Mouse (Mus musculus) embryonic facial prominence, embryonic 15.5 days (tissue): Measurements from ENCODE around the gene Tns4. TPM values are rescaled to one million over a fixed set of nuclear protein-coding genes. Genes with fewer than 3 reads are reported as not detected.

Experiments
- ATAC-seq: fragments of 200-750 bp; cut with Nextera tagmentation; 2 replicates; pipeline ENCODE4 v1.8.0; 2017; ENCODE audit warnings: low read depth, moderate TSS enrichment; ENCODE audit not compliant: insufficient number of reproducible peaks, low FRiP score, low TSS enrichment
- H3K27ac ChIP-seq: fragments of 300-500 bp; sonication (generic); replicated peaks from 2 replicates; pipeline ENCODE4 v1.5.1; 2015; ENCODE audit warnings: mild to moderate bottlenecking, inconsistent platforms
- H3K27me3 ChIP-seq: fragments of 300-500 bp; sonication (generic); 2 replicates; pipeline ENCODE4 v1.6.1; 2015; ENCODE audit warnings: inconsistent platforms
- H3K36me3 ChIP-seq: fragments of 300-500 bp; sonication (generic); 2 replicates; pipeline ENCODE4 v1.6.1; 2015; ENCODE audit warnings: mild to moderate bottlenecking, inconsistent platforms
- H3K4me1 ChIP-seq: fragments of 300-500 bp; sonication (generic); 2 replicates; pipeline ENCODE4 v1.6.1; 2015; ENCODE audit warnings: inconsistent platforms
- H3K4me2 ChIP-seq: fragments of 300-500 bp; sonication (generic); replicated peaks from 2 replicates; pipeline ENCODE4 v1.6.1; 2015; ENCODE audit warnings: mild to moderate bottlenecking, inconsistent platforms
- H3K4me3 ChIP-seq: fragments of 300-500 bp; sonication (generic); replicated peaks from 2 replicates; pipeline ENCODE4 v1.5.1; 2015; ENCODE audit warnings: mild to moderate bottlenecking, inconsistent platforms
- H3K9ac ChIP-seq: fragments of 300-500 bp; sonication (generic); 2 replicates; pipeline ENCODE4 v1.6.1; 2015; ENCODE audit warnings: inconsistent platforms
- H3K9me3 ChIP-seq: fragments of 300-500 bp; sonication (generic); replicated peaks from 2 replicates; pipeline ENCODE4 v1.6.1; 2016; ENCODE audit warnings: inconsistent platforms
- WGBS: fragments of 180-500 bp; shearing (Covaris S2); methylation state at CpG from one replicate; pipeline ENCODE4 v1.1.7; 2015; 5-methylcytosine and 5-hydroxymethylcytosine counted together
- polyA plus RNA-seq: library from polyadenylated mRNA; unstranded; fragments of >200 nt; fragmentation: Nextera tagmentation; extraction: Ambion mirVana; gene quantifications from 2 replicates; pipeline ENCODE4 v1.2.1, GENCODE M21; 2015

Gene Tns4
- polyA plus RNA-seq, result 2.7 and 2.8 TPM in 2 replicates

DNA sequence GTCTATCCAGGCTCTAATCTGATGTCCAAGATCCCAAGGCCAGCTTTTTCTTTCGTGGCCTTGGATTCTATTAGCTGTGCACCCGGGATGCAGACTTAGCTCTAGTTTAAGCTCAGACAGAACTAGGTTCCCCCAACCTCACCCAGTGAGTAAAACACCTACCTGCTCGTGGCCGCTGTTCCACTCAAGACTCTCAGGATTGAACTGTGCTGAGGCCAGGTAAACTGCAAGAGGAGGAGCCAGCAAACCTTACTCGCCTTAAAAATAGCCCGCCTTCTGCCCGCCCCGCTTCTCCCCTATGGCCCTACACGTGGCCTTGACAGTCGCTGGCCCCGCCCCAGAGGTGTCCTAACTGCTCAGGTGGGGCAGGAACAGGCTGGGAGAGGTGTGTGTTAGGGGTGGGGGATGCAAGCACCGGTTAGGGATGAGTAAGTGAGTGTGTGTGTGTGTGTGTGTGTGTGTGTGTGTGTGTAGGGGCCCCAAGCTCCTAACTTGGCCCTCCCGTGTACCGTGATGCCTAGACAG, at the start of gene Tns4:
Gene Tns4, minus strand, starts transcription at position 230 of the 525 bp plus-strand sequence.
- WGBS, result 60% methylated on average over 14 of the region's 14 CpGs
- Histone ChIP-seq H3K4me3 (peak within 1 kb of the TSS; percentile 13; the same call in 1 of the 2 replicates), H3K27ac (peak within 1 kb of the TSS; percentile 0; the same call in 1 of the 2 replicates), H3K9ac (no peak within 1 kb of the TSS), H3K36me3 (no peaks in the 10 kb centered on the region), H3K9me3 (no peaks in the 10 kb centered on the region), H3K27me3 (no peaks in the 10 kb centered on the region), H3K4me2 (peak within 1 kb of the TSS; percentile 29), H3K4me1 (0 out of 2 replicates have a peak, but pooled peaks cover 6% of the 10 kb centered on the region)
- no peak for ATAC-seq

GRCm38 (mm10) chr11:99137385-99137784, 48.3 kb upstream of the Tns4 start:
- H3K9me3 ChIP-seq, result no peaks in the 10 kb centered on the region
- H3K4me2 ChIP-seq, result no peak overlapping the region
- no peak overlapping the region for H3K27ac ChIP-seq
- WGBS, result 68% methylated on average over 4 of the region's 4 CpGs
- H3K27me3 ChIP-seq, result no peaks in the 10 kb centered on the region
- H3K4me3 ChIP-seq, result no peak overlapping the region
- ATAC-seq, result no peak
- peaks cover 49% of the 10 kb centered on the region for H3K4me1 ChIP-seq
- H3K9ac ChIP-seq, result no peak overlapping the region
- H3K36me3 ChIP-seq, result no peaks in the 10 kb centered on the region

GRCm38 (mm10) chr11:99136961-99137360, 47.9 kb upstream of the Tns4 start:
- no peak overlapping the region for H3K27ac ChIP-seq
- WGBS, result 79% methylated on average over 4 of the region's 4 CpGs
- no peak overlapping the region for H3K9ac ChIP-seq

DNA sequence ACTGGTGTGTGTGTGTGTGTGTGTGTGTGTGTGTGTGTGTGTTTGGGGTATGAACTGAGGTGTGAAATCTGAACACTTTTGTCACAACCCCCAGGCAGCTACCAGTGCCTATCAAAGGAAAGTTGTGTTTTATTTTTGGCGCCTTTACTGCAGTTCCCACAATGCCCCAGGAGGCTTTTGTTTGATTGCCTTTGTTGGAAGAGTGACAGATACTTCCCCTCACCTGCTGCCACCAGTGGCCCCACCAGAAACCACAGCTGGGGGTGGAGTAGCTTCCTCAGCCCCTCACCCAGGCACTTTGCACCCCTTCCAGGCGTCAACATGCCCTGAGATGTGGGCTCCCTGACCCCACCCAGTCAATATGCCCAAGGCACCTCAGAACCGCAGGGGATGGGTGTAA, 47.3 kb upstream of the Tns4 start:
- Histone ChIP-seq H3K9ac (no peak overlapping the region), H3K9me3 (no peaks in the 10 kb centered on the region), H3K36me3 (no peaks in the 10 kb centered on the region), H3K27ac (no peak overlapping the region; the same call in 1 of the 2 replicates), H3K4me2 (no peak overlapping the region), H3K4me1 (peaks cover 49% of the 10 kb centered on the region), H3K4me3 (no peak overlapping the region), H3K27me3 (no peaks in the 10 kb centered on the region)
- 49% methylated on average over 3 of the region's 3 CpGs for WGBS
- no peak for ATAC-seq

More at GRCm38 (mm10) chr11:99136961-99137360, 47.9 kb upstream of the Tns4 start:
- Histone ChIP-seq H3K27me3 (no peaks in the 10 kb centered on the region), H3K4me2 (no peak overlapping the region), H3K4me3 (no peak overlapping the region), H3K4me1 (peaks cover 49% of the 10 kb centered on the region), H3K36me3 (no peaks in the 10 kb centered on the region), H3K9me3 (no peaks in the 10 kb centered on the region)
- ATAC-seq, result no peak

- H3K4me3 ChIP-seq, result no peak overlapping the region
- ATAC-seq, result no peak
- H3K27ac ChIP-seq, result peak overlapping the region; percentile 85
- peaks cover 50% of the 10 kb centered on the region for H3K4me1 ChIP-seq
- 58% methylated on average over 8 of the region's 8 CpGs for whole genome bisulfite sequencing
- H3K9me3 ChIP-seq, result no peaks in the 10 kb centered on the region
- no peaks in the 10 kb centered on the region for H3K36me3 ChIP-seq
- H3K4me2 ChIP-seq, result no peak overlapping the region
- H3K9ac ChIP-seq, result no peak overlapping the region
- no peaks in the 10 kb centered on the region for H3K27me3 ChIP-seq
Observed at GRCm38 (mm10) chr11:99135047-99135440, 45.9 kb upstream of the Tns4 start.

GRCm38 (mm10) chr11:99134266-99135046, 45.4 kb upstream of the Tns4 start:
- Histone ChIP-seq H3K27me3 (no peaks in the 10 kb centered on the region), H3K9ac (no peak overlapping the region), H3K4me3 (no peak overlapping the region), H3K36me3 (no peaks in the 10 kb centered on the region), H3K27ac (peak overlapping the region; percentile 85), H3K9me3 (no peaks in the 10 kb centered on the region), H3K4me1 (peaks cover 52% of the 10 kb centered on the region), H3K4me2 (no peak overlapping the region)
- no peak for ATAC-seq
- WGBS, result 26% methylated on average over 15 of the region's 15 CpGs

GRCm38 (mm10) chr11:99133285-99133897, 44.3 kb upstream of the Tns4 start:
- peak overlapping the region; percentile 85 for H3K27ac ChIP-seq

DNA sequence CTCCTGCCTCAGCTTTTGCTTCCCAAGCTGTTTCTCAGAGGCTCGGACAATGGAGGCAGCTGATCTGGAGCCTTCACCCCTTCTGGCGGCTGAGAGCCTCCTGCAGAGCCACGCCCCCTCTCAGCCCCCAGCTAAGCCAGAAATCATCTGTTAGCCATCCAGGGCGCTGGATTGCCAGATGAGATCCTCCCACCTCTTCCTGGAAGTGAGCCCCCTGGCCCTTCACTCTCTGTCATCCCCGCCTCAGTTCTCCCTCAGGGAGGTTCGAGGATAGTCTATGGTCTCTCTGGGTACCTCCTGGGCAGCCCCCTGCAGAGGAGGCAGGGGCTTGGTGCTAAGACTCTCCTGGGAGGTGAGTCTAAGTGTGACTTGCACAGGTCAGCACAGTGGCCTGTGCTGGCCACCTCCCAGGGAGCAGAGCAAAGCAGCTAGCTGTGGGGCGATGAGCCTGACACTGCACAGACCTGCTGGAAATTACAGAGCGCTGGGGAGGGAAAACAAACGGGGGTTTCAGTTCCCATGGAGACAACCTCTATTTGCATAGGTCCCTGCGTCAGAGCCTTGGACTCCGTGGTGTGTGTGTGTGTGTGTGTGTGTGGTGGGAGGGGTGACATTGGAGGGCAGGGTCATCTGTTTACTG, 43.1 kb upstream of the Tns4 start:
- peak; percentile 71 for ATAC-seq
- H3K4me2 ChIP-seq, result peak overlapping the region; percentile 37
- H3K36me3 ChIP-seq, result no peaks in the 10 kb centered on the region
- H3K4me3 ChIP-seq, result no peak overlapping the region
- peak overlapping the region; percentile 81 for H3K27ac ChIP-seq
- WGBS, result 6% methylated on average over 11 of the region's 11 CpGs
- peak overlapping the region; percentile 21; the same call in 1 of the 2 replicates for H3K9ac ChIP-seq
- H3K27me3 ChIP-seq, result no peaks in the 10 kb centered on the region
- H3K4me1 ChIP-seq, result peaks cover 63% of the 10 kb centered on the region
- H3K9me3 ChIP-seq, result no peaks in the 10 kb centered on the region

More at GRCm38 (mm10) chr11:99133285-99133897, 44.3 kb upstream of the Tns4 start:
- 30% methylated on average over 5 of the region's 5 CpGs for WGBS
- no peak for ATAC-seq
- Histone ChIP-seq H3K4me2 (no peak overlapping the region), H3K27me3 (no peaks in the 10 kb centered on the region), H3K36me3 (no peaks in the 10 kb centered on the region), H3K4me1 (peaks cover 52% of the 10 kb centered on the region), H3K9me3 (no peaks in the 10 kb centered on the region), H3K4me3 (no peak overlapping the region), H3K9ac (no peak overlapping the region)

DNA sequence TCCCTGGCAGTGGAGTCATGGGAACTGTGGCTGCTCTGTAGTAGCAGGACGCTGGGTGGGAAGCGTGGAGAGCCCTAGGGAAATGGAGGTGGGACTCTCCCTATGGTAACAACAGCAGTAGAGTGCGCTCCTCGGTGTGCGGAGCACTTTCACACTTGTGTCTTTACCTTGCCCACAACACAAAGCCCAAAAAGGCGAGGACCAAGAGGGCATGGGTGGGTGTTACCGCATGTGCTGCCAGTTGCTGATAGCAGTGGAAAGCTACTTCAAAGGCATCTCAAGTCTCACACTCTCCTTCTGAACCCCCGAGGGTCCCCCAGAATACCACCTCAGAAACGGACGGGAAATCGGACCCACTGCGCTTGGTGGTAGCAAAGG, 42.3 kb upstream of the Tns4 start:
- WGBS, result 34% methylated on average over 12 of the region's 12 CpGs
- Histone ChIP-seq H3K4me3 (no peak overlapping the region), H3K36me3 (no peaks in the 10 kb centered on the region), H3K9me3 (no peaks in the 10 kb centered on the region), H3K4me1 (peaks cover 71% of the 10 kb centered on the region), H3K27me3 (no peaks in the 10 kb centered on the region), H3K9ac (0 out of 2 replicates have a peak overlapping the region, but pooled peaks have one; percentile 21), H3K4me2 (peak overlapping the region; percentile 37; the same call in 1 of the 2 replicates), H3K27ac (peak overlapping the region; percentile 81)
- ATAC-seq, result no peak

DNA sequence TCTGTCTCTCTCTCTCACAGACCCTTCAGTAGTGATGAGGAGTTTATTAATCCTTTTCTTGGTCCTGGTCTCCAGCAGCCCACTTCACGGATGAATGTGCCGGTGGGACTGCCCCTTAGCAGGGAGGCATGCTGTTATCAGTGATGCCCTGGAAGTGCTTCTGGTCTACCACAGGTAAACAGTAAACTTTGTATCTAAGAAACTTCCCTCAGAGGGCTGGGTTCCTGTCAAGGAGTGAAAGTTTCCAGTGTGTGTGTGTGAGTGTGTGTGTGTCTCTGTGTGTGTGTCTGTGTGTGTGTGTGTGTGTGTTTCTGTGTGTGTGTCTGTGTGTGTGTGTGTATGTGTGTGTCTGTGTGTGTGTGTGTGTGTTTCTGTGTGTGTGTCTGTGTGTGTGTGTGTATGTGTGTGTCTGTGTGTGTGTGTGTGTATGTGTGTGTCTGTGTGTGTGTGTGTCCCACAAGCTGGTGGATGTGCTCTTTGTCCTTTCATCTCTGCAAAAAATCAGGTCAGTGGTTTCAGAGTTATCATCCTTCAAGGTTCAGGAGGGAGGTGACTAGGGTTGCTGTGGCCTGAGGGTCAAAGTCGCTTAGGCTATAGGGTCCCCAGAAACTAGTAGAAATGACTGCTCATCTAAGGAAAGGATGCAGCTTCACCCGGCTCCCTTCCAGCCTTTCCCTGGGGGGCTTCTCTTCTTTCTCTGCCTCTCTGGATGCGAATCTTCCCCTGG, 41.8 kb upstream of the Tns4 start:
- no peak for ATAC-seq
- H3K36me3 ChIP-seq, result no peaks in the 10 kb centered on the region
- H3K9ac ChIP-seq, result no peak overlapping the region
- H3K4me3 ChIP-seq, result no peak overlapping the region
- H3K9me3 ChIP-seq, result no peaks in the 10 kb centered on the region
- WGBS, result 54% methylated on average over 5 of the region's 5 CpGs
- no peaks in the 10 kb centered on the region for H3K27me3 ChIP-seq
- H3K4me2 ChIP-seq, result no peak overlapping the region
- peak overlapping the region; percentile 81; the same call in 1 of the 2 replicates for H3K27ac ChIP-seq
- H3K4me1 ChIP-seq, result peaks cover 76% of the 10 kb centered on the region
